Mouse (Mus musculus) T-helper 17 cell (primary cell): ENCODE data around the gene Mynn.
"Not testable (repeated sequence)": the region's sequence is repeated elsewhere in the genome, so short reads cannot be mapped to it uniquely, and the experiment has no call there.

Source experiments
- in situ Hi-C, 2 experiments: fragments of 300-600 bp; cut with MboI, MseI; formaldehyde crosslinking; loops; 1 replicate in 1 of 2; 2 replicates in 1 of 2; pipeline ENCODE4 v1.15.1; 2025; ENCODE audit warnings: high pct_unique_total_duplicates in 2 of 2

Gene Mynn

DNA sequence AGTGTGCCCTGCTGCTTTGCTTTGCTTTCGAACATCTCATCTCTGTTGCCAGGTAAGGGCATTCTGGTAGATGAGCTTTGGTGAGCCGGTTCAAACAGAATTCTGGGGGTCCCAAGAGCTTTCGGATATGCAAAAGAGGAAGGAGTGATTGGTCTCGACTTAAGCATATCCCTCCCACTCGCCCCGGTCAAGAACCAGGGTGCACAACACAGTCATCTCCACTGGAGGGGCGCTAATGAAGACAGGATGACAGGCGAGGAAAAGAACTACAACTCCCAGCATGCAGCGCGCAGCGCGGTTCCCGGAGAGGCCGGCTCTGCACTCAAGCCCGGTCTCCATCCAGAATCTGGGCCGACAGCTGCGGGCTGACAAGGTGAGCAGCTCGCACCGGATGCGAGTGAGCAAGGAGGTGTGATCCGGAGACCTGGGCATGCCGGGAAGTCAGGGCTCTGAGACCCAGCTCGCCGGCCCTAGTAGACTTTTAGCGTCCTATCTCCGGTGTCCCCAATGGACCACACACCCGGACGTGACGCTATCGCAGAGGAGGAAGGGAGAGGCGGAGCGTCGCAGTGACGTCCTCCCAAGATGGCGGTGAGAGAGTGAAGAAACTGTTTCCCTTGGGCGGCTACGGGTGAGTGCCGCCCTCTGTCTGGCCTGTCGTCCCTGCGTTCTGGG lies at the start of gene Mynn:
Gene Mynn (plus strand): TSS at position 1 of the 675 bp plus-strand sequence.
- in situ Hi-C loops: loop anchor here (5.0 to 10.0 kb wide), 3 partner anchors 370 to 535 kb away; no protein-coding TSS in a partner anchor

DNA sequence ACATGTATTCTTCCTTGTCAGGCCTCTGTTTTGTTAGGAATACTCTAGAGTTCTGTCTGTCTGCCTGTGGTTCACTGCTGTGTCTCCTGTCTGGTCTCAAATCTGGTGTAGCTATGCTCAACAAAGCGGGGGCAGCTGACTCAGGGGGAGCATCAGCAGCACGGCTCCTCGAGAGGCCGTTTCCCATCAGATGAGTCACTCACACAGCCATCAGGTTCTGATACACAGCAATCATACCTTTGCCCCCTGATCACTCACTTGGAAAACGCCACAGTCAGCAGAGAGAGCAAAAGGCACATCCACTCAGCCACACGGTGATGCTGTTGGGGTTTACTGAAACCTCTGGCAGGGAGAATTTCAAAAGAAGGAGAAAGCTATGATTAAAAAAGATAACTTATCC lies 48.1 kb upstream of the Mynn start:
- in situ Hi-C loops: no loop called here

DNA sequence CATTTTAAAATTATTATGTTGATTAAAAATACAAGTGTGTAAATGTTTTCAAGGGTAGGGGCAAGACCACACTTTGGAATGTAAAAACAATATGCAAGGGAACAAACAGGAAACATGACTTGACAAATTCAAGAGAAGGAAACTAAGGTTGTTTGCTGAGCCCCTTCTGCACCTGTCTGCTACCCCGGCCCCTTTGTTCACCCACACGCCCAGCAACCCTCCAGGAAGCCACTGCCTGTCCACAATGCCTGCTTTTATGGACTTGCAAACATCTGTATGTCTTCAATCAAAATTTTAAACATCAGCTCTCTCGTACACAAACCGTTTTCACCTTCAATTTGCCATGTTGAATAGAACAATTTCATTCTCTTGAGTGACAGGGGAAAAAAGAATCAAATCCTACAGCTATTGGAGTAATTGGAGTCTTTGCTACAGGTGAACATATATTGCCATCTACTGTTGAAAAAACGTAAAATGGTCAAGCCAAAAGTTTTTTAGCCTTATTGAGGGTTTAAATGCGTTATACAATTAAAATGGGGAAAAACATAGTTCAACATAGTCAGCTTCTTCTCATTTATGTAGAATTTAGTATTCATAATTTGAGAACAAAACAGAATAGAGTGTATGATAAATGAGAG lies 41.1 kb upstream of the Mynn start:
- in situ Hi-C loops: no loop called here

DNA sequence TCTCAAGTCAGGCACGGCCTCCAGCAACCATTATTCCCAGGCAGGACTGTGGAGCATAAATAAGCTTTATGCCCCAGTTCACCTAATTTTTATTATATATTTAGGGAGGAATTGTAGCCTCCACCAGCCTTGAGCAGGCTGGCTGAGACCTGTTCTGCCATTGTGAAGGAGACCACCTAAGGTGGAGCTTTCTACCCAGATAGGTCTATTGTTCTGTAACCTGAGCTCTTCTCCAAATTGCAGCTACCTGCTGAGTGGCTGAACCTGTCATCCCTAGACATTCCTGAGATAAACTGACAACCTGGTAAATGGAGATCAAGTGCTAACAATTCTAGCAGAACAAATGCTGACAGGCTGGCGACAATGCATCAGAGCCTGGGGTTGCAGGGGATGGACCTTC lies 35.5 kb upstream of the Mynn start:
- in situ Hi-C loops: not testable (repeated sequence)

DNA sequence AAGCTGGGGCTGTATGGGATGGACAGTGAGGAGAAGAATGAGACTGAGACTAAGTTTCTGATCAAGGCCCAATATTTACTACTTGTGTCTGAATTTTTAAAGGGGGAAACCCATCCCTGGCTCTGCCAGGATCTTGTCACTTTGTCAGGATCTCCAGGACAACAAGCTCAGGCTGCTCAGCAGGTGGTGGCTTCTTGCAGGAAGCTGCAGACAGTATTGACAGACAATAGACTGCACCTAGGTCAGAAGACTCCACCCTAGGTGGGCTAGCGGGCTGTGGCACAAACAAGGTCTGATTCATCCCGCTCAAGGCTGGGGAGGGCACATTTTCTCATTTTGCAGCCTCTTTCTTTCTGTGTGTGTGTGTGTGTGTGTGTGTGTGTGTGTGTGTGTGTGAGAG lies 28.3 kb upstream of the Mynn start:
- in situ Hi-C loops: no loop called here

DNA sequence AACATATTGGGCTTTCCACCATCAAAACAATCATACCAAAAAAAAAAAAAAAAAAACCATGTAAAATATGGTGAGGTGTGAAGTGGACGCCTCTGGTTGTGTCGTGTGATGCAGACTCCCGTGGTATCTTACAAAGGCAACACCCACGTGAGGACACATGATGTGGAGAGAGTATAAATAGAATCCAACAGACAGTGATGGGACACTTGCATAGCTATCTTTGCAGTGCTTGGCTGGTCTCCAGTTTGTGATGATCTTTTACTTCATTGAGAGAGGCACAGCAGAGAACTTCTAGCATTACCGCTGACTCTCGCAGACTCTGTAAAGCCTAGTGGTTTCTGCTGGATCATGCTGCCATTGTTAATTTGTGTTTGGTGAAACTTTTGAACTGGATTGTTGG lies 13.0 kb upstream of the Mynn start:
- in situ Hi-C loops: loop anchor here (5.0 to 25.0 kb wide), 3 partner anchors 183 to 1802 kb away; partner anchors contain the start of genes Eif5a2 (in 1 of the 2) and Rpl22l1 (in 1 of the 2)

DNA sequence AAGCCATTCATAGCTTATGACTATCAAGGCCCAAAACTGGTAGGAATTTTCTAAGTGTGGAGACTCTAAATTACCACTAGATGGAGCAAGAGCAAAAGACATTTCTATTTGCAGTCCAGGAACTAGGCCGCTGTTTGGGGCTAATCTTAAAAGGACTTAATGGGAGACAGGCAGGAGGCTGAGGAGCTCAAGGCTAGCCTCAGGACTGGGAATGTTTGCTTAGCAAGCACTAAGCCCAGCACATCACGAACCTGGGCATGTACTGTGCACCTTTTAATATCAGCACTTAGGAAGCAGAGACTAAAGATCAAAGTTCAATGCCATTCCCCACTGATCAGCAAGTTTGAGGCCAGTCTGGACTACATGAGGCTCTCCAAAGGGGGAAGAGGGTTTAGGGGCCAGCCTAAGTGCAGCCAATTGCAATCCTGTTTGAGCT lies 9.4 kb upstream of the Mynn start:
- in situ Hi-C loops: loop anchor here (25.0 kb wide), 2 partner anchors 1780 to 1805 kb away; partner anchors contain the start of genes Eif5a2 (in 1 of the 2) and Rpl22l1 (in 1 of the 2)

DNA sequence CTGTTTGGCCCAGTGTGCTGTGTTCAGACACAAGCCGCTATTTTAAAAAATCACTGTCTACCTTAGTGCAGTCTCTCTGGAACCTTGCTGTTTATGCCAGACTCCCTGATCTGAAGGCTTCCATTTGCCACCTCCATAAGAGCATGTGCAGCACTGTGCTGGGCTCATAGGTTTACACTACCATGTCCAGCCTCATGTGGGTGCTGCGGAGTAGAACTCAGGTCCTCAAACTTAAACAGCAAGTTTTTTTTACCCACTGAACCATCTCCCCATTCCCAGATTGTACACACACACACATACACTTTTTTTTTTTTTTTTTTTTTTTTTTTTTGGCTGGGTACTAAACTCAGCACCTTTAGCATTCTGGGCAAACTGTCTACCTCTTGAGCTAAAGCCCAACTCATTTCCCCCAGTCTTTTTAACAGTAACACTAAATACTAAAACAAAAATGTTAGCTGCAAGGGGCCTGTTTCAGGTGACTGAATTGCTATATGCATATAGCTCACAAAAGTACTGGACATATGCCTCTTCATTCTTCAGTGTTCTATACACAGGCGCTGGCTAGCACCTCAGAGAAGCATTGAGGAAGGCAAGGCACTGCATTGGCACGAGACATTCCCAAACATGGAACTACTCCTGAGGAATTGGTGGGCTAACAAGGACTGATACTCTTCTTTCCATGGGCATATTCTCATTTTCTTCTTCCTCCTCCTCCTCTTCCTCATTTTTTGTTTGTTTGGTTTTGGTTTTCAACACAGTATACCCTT lies 8.0 kb upstream of the Mynn start:
- in situ Hi-C loops: loop anchor here (25.0 kb wide), 2 partner anchors 1782 to 1807 kb away; partner anchors contain the start of genes Eif5a2 (in 1 of the 2) and Rpl22l1 (in 1 of the 2)

DNA sequence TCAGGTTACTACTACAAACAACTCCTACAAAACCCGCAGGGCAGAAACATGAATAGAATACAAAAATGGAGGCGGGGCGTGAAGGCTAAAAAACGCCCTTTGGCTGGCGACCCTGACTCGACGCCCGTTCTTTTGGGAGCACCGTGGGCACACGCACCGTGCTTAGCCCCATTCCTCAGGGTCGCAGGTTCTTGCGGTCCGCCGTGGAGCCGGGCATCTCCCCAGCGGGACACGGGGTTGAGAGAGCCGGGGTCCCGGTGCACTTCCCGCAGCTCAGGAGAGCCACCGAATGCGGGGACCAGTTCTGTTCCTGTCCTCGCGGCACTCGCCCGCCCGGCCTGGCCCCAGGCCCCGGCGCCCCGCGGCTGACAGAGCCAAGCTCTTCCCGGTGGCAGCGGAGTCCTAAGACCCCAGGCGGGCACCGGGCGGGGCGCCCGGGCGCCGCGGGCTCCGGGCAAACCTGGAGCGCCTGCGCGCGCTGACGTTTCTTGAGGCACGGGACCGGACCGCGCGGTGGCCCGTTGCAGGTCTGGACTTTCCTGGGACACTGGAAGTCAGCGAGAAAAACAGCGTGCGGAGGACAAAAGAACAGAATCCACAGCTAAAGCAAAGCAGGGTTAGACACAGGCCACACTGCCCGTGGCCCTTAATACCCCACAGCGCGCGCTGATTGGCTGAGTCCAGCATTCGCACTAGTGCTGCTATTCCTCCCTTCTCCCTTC lies 6.6 kb upstream of the Mynn start:
- in situ Hi-C loops: loop anchor here (5.0 to 25.0 kb wide), 4 partner anchors 197 to 1808 kb away; partner anchors contain the start of genes Eif5a2 (in 1 of the 2), Rpl22l1 (in 1 of the 2) and Sec62 (in 1 of the 2)

DNA sequence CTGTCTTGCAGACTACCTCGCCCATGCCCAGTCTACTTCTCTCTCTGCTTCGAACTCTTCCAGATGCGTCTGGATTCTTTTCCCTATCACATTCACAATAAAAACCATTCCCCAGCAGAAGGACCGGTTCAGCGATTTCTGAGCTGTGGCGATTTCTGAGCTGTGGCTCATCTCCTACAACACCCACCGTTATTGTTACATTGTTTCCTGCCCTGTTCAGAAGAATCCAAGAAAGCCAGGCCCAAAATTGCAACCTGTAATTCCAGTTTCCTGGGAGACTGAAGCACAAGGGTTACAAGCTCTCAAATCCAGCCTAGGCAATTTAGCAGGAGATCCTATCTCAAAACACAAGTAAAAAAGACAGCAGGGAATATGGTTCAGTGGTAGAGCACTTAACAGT lies 4.6 kb upstream of the Mynn start:
- in situ Hi-C loops: loop anchor here (5.0 to 25.0 kb wide), 4 partner anchors 195 to 1810 kb away; partner anchors contain the start of genes Eif5a2 (in 1 of the 2), Rpl22l1 (in 1 of the 2) and Sec62 (in 1 of the 2)

DNA sequence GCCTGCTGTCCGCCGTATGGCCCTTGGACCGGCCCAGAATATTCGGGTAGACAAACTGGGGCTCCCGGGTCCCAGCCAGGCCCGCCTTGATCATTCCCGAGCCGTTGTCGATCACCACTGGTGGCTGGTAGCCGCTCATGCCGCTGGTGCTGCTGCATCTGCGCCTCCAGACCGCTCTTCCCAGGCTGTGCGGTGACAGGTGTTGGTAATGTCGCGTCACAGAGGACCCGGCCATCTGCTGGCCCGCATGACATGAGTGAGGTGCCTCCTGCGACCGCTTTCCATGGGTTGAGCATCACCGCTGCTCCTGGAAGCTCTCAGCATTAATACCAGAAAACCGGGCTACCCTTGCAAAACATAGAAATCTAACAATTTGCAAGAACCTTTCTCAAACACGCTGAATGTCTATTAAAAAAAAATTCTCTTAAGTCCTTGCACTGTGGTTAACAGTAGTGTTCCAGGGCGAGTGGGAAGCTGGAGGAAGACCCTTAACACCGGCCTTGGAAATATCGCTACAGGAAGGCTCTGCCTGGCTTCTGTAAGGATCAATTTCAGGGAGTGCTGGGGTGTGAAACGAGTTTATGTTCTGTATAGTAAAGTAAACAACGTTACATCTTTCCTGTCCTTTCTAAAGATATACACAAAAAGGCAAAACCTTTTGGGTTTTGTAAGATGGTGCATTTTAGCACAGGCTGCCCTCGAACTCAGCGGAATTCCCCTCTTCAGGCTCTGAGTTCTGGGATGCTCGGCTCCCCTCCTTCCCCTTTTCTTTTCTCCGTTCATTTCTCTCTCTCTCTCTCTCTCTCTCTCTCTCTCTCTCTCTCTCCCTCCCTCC lies 1.9 kb upstream of the Mynn start, which contains the start of gene Actrt3:
Gene Actrt3 (minus strand): TSS at position 229 of the 835 bp plus-strand sequence.
- in situ Hi-C loops: loop anchor here (5.0 to 25.0 kb wide), 7 partner anchors 192 to 1813 kb away; partner anchors contain the start of genes Eif5a2 (in 1 of the 2), Rpl22l1 (in 1 of the 2) and Sec62 (in 1 of the 2)

DNA sequence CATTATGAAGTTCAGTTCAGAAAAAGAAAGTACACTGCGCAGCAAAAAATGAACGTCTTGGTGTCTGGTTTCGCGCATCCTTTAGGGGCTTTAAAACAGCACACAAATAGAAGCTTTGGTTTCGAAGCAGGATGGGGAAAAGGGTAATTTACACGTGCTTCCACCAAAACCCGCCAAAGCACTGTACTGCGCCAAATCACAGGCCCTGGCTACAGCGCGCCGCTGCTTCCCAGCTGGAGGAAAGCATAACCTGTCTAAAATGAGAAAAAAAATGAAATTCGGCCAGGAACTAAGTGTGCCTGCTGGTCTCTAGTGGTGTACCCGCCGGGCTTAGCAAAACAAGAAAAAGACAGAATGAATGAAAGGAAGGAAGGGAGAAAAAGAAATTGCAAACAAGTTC lies 1.1 kb upstream of the Mynn start:
- in situ Hi-C loops: loop anchor here (5.0 to 10.0 kb wide), 3 partner anchors 372 to 537 kb away; no protein-coding TSS in a partner anchor

DNA sequence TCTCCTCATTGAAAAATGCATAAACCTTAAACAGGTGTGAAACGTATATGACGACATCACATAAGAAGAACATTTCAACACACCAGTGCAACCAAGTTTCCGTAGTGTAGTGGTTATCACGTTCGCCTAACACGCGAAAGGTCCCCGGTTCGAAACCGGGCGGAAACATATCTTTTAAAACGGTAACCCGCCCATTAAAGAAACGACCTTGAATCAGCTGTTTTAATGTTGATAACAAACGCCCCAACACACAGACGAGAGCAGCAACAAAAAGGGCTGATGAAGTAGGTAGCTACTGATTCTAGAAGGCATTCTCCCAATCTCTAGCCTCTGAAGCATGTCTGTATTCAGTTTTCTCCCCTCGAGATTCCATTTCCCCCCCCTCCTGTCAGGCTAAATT lies 690 bp upstream of the Mynn start:
- in situ Hi-C loops: loop anchor here (5.0 to 10.0 kb wide), 3 partner anchors 371 to 536 kb away; no protein-coding TSS in a partner anchor

DNA sequence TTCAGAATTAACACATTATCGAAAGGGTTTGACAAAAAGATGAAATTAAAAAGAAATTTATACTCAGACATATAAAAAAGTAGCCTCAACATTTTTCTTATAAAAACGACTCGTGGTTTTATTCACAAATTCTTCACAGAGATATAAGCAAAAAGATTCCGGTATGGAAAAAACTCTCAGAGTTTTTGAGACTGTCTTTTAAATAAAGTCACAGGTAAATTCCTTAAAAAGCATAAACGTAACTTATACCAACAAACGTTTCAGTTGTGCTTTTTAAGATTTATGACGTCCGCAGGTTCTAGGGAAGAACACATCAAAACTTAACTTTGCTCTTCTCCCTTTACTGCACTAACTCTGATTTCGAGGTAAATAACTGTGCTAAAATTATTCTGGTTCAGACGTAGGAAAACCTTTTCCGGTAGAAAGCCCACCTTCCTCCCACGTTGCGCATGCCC lies 228 bp upstream of the Mynn start:
- in situ Hi-C loops: loop anchor here (5.0 to 10.0 kb wide), 3 partner anchors 371 to 536 kb away; no protein-coding TSS in a partner anchor

DNA sequence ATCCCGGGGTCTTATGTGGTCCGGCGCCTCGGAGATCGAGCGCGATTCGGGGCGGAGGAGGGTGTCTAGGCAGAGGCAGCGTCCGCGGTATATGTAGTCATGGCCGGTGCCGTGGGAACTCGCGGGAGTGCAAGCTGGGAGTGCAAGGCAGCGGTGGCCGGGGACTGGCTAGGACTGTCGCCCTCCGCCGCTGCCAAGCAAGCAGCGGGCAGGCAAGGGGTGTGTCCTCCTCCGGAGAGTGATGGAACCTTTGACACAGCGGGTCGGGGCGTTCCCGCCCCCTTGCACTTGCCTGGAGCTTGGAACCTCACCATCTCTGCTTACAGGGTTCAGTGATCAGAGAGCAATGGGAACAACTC lies 854 bp downstream of the Mynn start:
- in situ Hi-C loops: loop anchor here (5.0 to 10.0 kb wide), 3 partner anchors 370 to 535 kb away; no protein-coding TSS in a partner anchor

DNA sequence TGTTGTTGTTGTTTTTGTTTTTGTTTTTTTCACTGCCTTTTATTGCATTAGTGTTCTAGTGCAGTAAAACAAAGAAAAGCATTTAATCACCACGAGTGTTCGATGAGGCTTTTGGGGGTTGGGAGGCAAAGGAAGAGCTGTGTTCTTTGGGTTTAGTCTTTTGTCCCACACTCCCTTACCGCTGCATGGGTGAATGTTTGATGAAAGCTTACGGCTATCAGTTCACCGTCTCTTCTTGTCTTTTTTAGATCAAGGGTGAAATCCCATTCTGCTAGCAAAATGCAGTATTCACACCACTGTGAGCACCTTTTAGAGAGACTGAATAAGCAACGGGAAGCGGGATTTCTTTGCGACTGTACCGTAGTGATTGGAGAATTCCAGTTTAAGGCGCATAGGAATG lies 1.4 kb downstream of the Mynn start:
- in situ Hi-C loops: loop anchor here (5.0 to 10.0 kb wide), 3 partner anchors 369 to 534 kb away; no protein-coding TSS in a partner anchor

DNA sequence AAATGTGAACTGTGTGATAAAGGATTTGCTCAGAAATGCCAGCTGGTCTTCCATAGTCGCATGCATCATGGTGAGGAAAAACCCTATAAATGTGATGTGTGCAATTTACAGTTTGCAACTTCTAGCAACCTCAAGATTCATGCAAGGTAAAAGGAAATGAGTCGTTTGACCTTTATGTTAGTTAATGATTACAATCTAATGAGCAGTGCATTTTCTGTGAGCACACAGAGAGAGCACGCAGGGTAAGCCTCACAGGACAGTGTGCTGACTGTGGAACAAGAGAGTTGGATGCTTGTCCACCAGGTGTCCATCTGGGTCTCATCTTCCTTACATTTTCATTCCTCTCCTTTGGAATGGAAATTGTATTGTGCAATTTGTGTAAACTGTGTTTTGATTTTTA lies 7.1 kb downstream of the Mynn start:
- in situ Hi-C loops: loop anchor here in 1 of 2 experiments (10.0 kb wide), 1 partner anchor 366 kb away; no protein-coding TSS in a partner anchor

DNA sequence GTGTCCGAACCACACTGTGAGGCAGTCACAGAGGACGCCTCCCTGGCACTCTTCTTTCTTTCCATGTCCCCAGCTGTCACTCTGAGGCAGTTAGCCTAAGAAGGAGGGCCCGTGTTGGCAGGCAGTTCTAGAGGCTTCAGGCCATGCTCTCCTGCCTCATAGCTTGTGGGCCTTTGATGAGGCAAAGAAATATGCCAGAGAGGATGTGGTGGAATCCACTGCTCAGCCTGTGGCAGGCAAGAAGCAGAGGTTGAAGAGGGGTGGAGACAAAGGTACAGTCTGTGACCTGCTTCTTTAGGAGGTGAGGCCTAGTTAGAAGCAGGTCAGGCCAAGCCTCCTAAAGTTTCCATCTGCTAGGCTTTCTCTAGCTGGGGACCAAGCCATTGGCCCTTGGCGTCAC lies 9.1 kb downstream of the Mynn start:
- in situ Hi-C loops: no loop called here

DNA sequence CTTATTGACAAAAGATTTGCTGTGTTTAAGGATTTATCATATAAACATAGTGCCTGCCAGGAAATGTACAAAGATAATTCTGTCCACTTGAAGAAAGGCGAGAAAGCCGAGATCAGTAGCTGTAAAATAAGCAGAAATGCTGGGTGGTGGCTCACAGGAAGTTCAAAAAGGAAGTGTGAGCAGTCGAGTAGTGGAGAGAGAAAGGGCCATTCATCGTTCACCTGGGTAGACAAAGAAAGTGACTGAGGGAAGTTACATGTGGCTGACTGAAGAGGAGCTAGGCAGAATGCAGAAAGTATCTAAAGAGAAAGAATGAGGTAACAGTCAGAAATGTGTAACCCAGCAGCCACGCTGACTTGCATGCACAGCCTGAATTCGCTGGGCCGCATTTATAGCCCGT lies 18.3 kb downstream of the Mynn start:
- in situ Hi-C loops: no loop called here
